Mouse (Mus musculus) limb, embryonic 11.5 days (tissue): ENCODE measurements around the gene Dmc1. TPM values are rescaled to one million over a fixed set of nuclear protein-coding genes. Genes with fewer than 3 reads are reported as not detected.
A peak's percentile ranks its signal among the peaks of the same experiment; 100 is the strongest.

Source experiments
- ATAC-seq: fragments of 200-750 bp; cut with Nextera tagmentation; 2 replicates; pipeline ENCODE4 v1.8.0; 2017; ENCODE audit warnings: low read depth; ENCODE audit not compliant: insufficient number of reproducible peaks, low FRiP score, low TSS enrichment
- DNase-seq: peaks from one replicate; pipeline ENCODE4 v3.0.0-alpha.2; 2015; ENCODE audit warnings: low spot score
- H3K27ac ChIP-seq: fragments of 300-500 bp; sonication (generic); replicated peaks from 2 replicates; pipeline ENCODE4 v1.5.1; 2014; ENCODE audit warnings: low read depth, mild to moderate bottlenecking, low read length
- H3K27me3 ChIP-seq: fragments of 300-500 bp; sonication (generic); 2 replicates; pipeline ENCODE4 v1.6.1; 2014; ENCODE audit warnings: mild to moderate bottlenecking, low read length, mixed read lengths; ENCODE audit not compliant: control insufficient read depth, insufficient read depth
- H3K36me3 ChIP-seq: fragments of 300-500 bp; sonication (generic); 2 replicates; pipeline ENCODE4 v1.6.1; 2014; ENCODE audit warnings: mild to moderate bottlenecking, low read length, moderate library complexity, mixed read lengths; ENCODE audit not compliant: control insufficient read depth, insufficient read depth
- H3K4me1 ChIP-seq: fragments of 300-500 bp; sonication (generic); 2 replicates; pipeline ENCODE4 v1.6.1; 2014; ENCODE audit warnings: low read length, mixed read lengths; ENCODE audit not compliant: control insufficient read depth, insufficient read depth
- H3K4me2 ChIP-seq: fragments of 300-500 bp; sonication (generic); 2 replicates; pipeline ENCODE4 v1.6.1; 2014; ENCODE audit warnings: low read depth, mild to moderate bottlenecking, moderate library complexity; ENCODE audit not compliant: severe bottlenecking
- H3K4me3 ChIP-seq: fragments of 300-500 bp; sonication (generic); 2 replicates; pipeline ENCODE4 v1.5.1; 2014; ENCODE audit warnings: low read depth, low read length
- H3K9ac ChIP-seq: fragments of 300-500 bp; sonication (generic); 2 replicates; pipeline ENCODE4 v1.6.1; 2014; ENCODE audit warnings: mild to moderate bottlenecking, low read length
- H3K9me3 ChIP-seq: fragments of 300-500 bp; sonication (generic); 2 replicates; pipeline ENCODE4 v1.6.1; 2016; ENCODE audit warnings: low read length; ENCODE audit not compliant: control insufficient read depth
- WGBS: fragments of 180-500 bp; shearing (Covaris S2); extraction: QIAGEN DNeasy Blood & Tissue Kit; methylation state at CpG from one replicate; pipeline ENCODE4 v1.1.7; 2014; 5-methylcytosine and 5-hydroxymethylcytosine counted together
- polyA plus RNA-seq: library from polyadenylated mRNA; unstranded; fragments of >200 nt; fragmentation: Nextera tagmentation; extraction: Ambion mirVana; gene quantifications from 2 replicates; pipeline ENCODE4 v1.2.1, GENCODE M21; 2014

The Dmc1 gene
- polyA plus RNA-seq, result 1.2 and 1.8 TPM in 2 replicates

GRCm38 (mm10) chr15:79604990-79605665, at the start of gene Dmc1:
Gene Dmc1 (minus strand): TSS chr15:79605109.
- no peak for ATAC-seq
- H3K36me3 ChIP-seq, result no peaks in the 10 kb centered on the region
- DNase-seq, result peak; percentile 64
- 0 out of 2 replicates have a peak, but pooled peaks cover 2% of the 10 kb centered on the region for H3K4me1 ChIP-seq
- 0 out of 2 replicates have a peak, but pooled peaks cover 4% of the 10 kb centered on the region for H3K27me3 ChIP-seq
- 8% methylated on average over 37 of the region's 37 CpGs for WGBS
- H3K9me3 ChIP-seq, result peaks cover 4% of the 10 kb centered on the region; the same call in 1 of the 2 replicates
- H3K27ac ChIP-seq, result no peak within 1 kb of the TSS
- peak within 1 kb of the TSS; percentile 37; the same call in 1 of the 2 replicates for H3K9ac ChIP-seq
- peak within 1 kb of the TSS; percentile 40 for H3K4me2 ChIP-seq
- peak within 1 kb of the TSS; percentile 19 for H3K4me3 ChIP-seq

- no peak overlapping the region for H3K27ac ChIP-seq
- no peaks in the 10 kb centered on the region; the same call in 1 of the 2 replicates for H3K36me3 ChIP-seq
- no peaks in the 10 kb centered on the region for H3K27me3 ChIP-seq
- H3K4me2 ChIP-seq, result no peak overlapping the region
- 72% methylated on average over 4 of the region's 4 CpGs for WGBS
- no peak overlapping the region for H3K4me3 ChIP-seq
- no peaks in the 10 kb centered on the region for H3K9me3 ChIP-seq
- no peak for DNase-seq
- no peak overlapping the region for H3K9ac ChIP-seq
- no peak for ATAC-seq
- no peaks in the 10 kb centered on the region for H3K4me1 ChIP-seq
Measured at GRCm38 (mm10) chr15:79651481-79651880, 46.6 kb upstream of the Dmc1 start.

DNA sequence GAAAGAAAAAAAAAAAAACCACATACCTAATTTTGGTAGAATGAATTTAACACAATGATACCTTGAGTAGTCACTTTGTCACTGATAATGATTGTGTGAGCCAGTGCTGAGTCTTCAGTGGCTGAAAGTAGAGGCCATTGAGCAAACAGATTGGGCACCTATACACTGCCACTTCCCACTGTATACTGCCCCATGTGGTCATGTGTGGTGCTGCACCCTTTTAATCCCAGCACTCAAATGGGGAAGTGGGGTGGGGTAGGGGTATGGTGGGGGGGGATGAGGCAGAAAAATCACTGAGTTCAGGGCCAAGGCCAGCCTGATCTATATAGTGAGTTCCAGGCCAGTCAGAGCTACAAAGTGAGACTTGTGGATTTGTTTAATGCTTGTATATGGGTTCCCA, 45.7 kb upstream of the Dmc1 start:
- H3K4me1 ChIP-seq, result no peaks in the 10 kb centered on the region
- no peak for ATAC-seq
- H3K4me3 ChIP-seq, result no peak overlapping the region
- H3K27ac ChIP-seq, result no peak overlapping the region
- H3K4me2 ChIP-seq, result no peak overlapping the region
- no peaks in the 10 kb centered on the region for H3K27me3 ChIP-seq
- no peaks in the 10 kb centered on the region for H3K36me3 ChIP-seq
- H3K9me3 ChIP-seq, result no peaks in the 10 kb centered on the region
- no peak overlapping the region for H3K9ac ChIP-seq
- peak; percentile 64 for DNase-seq

- H3K4me2 ChIP-seq, result no peak overlapping the region
- H3K4me1 ChIP-seq, result no peaks in the 10 kb centered on the region
- no peaks in the 10 kb centered on the region for H3K9me3 ChIP-seq
- H3K27ac ChIP-seq, result no peak overlapping the region
- no peaks in the 10 kb centered on the region for H3K27me3 ChIP-seq
- ATAC-seq (no peak), DNase-seq (no peak)
- H3K4me3 ChIP-seq, result no peak overlapping the region
- H3K9ac ChIP-seq, result no peak overlapping the region
- 89% methylated on average over 12 of the region's 12 CpGs for WGBS
- no peaks in the 10 kb centered on the region for H3K36me3 ChIP-seq
Measured at GRCm38 (mm10) chr15:79648130-79648529, 43.2 kb upstream of the Dmc1 start.

DNA sequence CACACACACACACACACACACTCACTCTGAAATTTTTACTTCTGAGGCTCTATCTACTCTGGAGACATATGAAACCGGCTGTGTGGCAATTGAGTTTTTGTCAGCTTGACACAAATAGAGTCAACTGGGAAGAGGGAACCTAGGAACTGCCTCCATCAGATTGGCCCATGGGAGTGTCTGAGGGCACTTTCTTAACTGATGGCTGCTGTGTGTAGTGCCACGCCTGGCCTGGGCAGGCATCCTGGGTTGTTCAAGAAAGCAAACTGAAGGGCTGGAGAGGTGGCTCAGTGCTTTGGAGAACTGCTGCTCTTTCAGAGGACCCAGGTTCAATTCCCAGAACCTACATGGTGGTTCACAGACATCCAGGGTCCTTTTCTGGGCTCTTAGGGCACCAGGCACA, 40.6 kb upstream of the Dmc1 start:
- Histone ChIP-seq H3K36me3 (no peaks in the 10 kb centered on the region), H3K4me3 (no peak overlapping the region), H3K27ac (no peak overlapping the region), H3K4me2 (no peak overlapping the region), H3K4me1 (no peaks in the 10 kb centered on the region), H3K9ac (no peak overlapping the region), H3K9me3 (no peaks in the 10 kb centered on the region), H3K27me3 (no peaks in the 10 kb centered on the region)
- DNase-seq (no peak), ATAC-seq (no peak)
- WGBS, result 81% methylated on average over 2 of the region's 2 CpGs

DNA sequence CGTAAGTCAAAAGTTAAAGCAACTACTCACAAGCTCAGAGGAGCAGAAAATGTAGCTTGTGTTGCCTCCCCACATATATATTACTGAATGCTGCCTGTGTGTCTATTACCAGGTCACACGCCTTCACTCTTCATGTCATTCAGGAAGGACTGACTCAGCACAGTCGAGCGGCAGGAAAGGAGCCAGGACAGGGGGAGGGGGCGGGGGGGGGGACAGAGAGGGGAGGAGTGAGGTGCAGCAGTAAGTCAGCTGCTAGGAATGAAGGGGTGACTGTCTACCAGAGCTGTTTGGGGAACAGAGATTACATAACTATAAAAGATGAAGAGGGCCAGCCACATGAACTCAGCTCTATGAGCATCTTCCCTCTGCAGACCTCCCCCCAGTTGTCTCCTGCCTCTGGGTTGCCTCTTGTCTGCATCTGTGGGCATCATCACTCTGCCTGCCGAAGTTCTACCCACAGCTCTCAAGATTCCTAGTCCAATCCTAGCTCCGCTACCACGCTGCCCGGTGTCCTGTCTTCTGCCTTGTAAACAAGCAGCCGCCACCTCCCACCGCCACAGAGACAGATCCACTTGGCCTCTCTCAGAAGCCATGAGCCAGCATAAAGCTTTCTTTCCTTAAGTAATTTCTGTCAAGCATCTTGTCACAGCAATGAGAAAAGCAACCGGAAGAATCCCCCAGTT, 36.4 kb upstream of the Dmc1 start:
- ATAC-seq, result no peak

GRCm38 (mm10) chr15:79630471-79630870, 25.6 kb upstream of the Dmc1 start:
- H3K4me2 ChIP-seq, result no peak overlapping the region
- 53% methylated on average over 2 of the region's 2 CpGs for WGBS

More for the DNA sequence above, 36.4 kb upstream of the Dmc1 start:
- Histone ChIP-seq H3K9ac (no peak overlapping the region), H3K4me2 (no peak overlapping the region), H3K9me3 (no peaks in the 10 kb centered on the region), H3K36me3 (no peaks in the 10 kb centered on the region), H3K4me3 (no peak overlapping the region), H3K27me3 (no peaks in the 10 kb centered on the region), H3K27ac (no peak overlapping the region), H3K4me1 (no peaks in the 10 kb centered on the region)
- WGBS, result 78% methylated on average over 12 of the region's 12 CpGs
- no peak for DNase-seq

DNA sequence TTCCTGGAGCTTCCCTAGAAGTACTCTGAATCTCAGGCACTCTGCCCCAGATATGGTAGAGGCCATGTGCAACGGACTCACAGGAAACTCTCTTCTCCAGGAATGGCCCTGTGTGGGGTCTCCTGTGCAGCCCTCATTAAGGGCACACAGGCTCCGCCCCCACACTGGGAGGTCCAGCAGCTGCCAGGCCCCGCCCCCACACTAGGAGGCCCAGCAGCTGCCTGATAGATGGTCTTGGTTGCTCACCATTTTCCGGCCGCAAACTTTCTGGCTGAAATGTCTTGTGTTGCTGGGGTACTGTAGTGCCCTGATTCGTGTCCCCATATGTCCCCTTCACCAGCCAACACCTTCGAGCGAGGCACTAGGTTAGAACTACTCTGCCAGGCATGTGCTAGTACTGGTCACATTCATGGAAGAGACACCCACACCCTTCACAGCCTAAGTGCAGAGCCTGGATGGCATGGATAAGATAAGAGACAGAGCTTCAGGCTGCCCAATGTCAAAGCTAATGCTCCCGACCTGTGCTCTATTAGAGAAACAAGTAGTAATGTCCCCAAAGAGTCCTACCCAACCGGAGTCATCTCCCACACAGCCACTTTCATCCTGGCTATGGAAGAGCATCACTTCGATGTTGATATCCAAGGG, 15.0 kb upstream of the Dmc1 start:
- WGBS, result 76% methylated on average over 11 of the region's 11 CpGs
- no peak overlapping the region for H3K4me3 ChIP-seq

More at GRCm38 (mm10) chr15:79630471-79630870, 25.6 kb upstream of the Dmc1 start:
- Histone ChIP-seq H3K4me3 (no peak overlapping the region), H3K9ac (no peak overlapping the region), H3K4me1 (no peaks in the 10 kb centered on the region), H3K27me3 (no peaks in the 10 kb centered on the region), H3K36me3 (peaks cover 3% of the 10 kb centered on the region; the same call in 1 of the 2 replicates), H3K9me3 (no peaks in the 10 kb centered on the region), H3K27ac (no peak overlapping the region)
- DNase-seq (no peak), ATAC-seq (no peak)

More for the DNA sequence above, 15.0 kb upstream of the Dmc1 start:
- no peak for DNase-seq
- H3K27ac ChIP-seq, result no peak overlapping the region
- no peak overlapping the region for H3K4me2 ChIP-seq
- H3K27me3 ChIP-seq, result no peaks in the 10 kb centered on the region
- no peaks in the 10 kb centered on the region for H3K4me1 ChIP-seq
- peaks cover 2% of the 10 kb centered on the region; the same call in 1 of the 2 replicates for H3K36me3 ChIP-seq
- H3K9me3 ChIP-seq, result no peaks in the 10 kb centered on the region
- ATAC-seq, result no peak
- H3K9ac ChIP-seq, result no peak overlapping the region
